Mouse (Mus musculus) left cerebral cortex, postnatal 4 days (tissue): ENCODE results near the gene Casz1. TPM values are rescaled to one million over a fixed set of nuclear protein-coding genes. Genes with fewer than 3 reads are reported as not detected.

Experiments used
- DNase-seq: peaks from one replicate; pipeline ENCODE4 v3.0.0-alpha.2; 2022
- intact Hi-C: fragments of 180-260 bp; cut with DNase I; formaldehyde crosslinking; loops from one replicate; pipeline ENCODE4 v1.15.1; 2025
- total RNA-seq, 2 experiments: library from RNA; stranded (reverse); gene quantifications; 2 replicates each; pipeline ENCODE4 v1.2.3; 2021

Casz1 gene
- total RNA-seq, 2 experiments from 2014 or later = 1.1 to 2.4 TPM

GRCm38 (mm10) chr4:148928316-148928715 lies 124.1 kb downstream of the Casz1 start:
- intact Hi-C loops = no loop called here
- no peak for DNase-seq

- DNase-seq = peak; percentile 31
- intact Hi-C loops = no loop called here
These were observed 124.6 kb downstream of the Casz1 start for GRCm38 (mm10) chr4:148928876-148929275.

GRCm38 (mm10) chr4:148930721-148931229 lies 126.5 kb downstream of the Casz1 start:
- DNase-seq = peak; percentile 47
- intact Hi-C loops = no loop called here

GRCm38 (mm10) chr4:148933109-148933508 lies 128.9 kb downstream of the Casz1 start:
- intact Hi-C loops = no loop called here

GRCm38 (mm10) chr4:148935211-148935610 lies 131.0 kb downstream of the Casz1 start:
- intact Hi-C loops = no loop called here
- DNase-seq = peak; percentile 72

More at GRCm38 (mm10) chr4:148933109-148933508, 128.9 kb downstream of the Casz1 start:
- DNase-seq = no peak

- intact Hi-C loops = no loop called here
- no peak for DNase-seq
These were observed 131.9 kb downstream of the Casz1 start for GRCm38 (mm10) chr4:148936111-148936510.

- intact Hi-C loops = no loop called here
- no peak for DNase-seq
These were observed 132.5 kb downstream of the Casz1 start for GRCm38 (mm10) chr4:148936727-148937126.

GRCm38 (mm10) chr4:148938546-148938945 lies 134.3 kb downstream of the Casz1 start:
- no peak for DNase-seq
- intact Hi-C loops = no loop called here

- intact Hi-C loops = no loop called here
- peak; percentile 71 for DNase-seq
These were observed 136.5 kb downstream of the Casz1 start for GRCm38 (mm10) chr4:148940674-148941211.

- intact Hi-C loops = no loop called here
These were observed 137.1 kb downstream of the Casz1 start for GRCm38 (mm10) chr4:148941321-148941720.

GRCm38 (mm10) chr4:148943099-148943498 lies 138.9 kb downstream of the Casz1 start:
- no peak for DNase-seq
- intact Hi-C loops = no loop called here

More at GRCm38 (mm10) chr4:148941321-148941720, 137.1 kb downstream of the Casz1 start:
- DNase-seq = peak; percentile 36

GRCm38 (mm10) chr4:148945476-148945881 lies 141.2 kb downstream of the Casz1 start:
- intact Hi-C loops = no loop called here
- DNase-seq = peak; percentile 47

GRCm38 (mm10) chr4:148946071-148946470 lies 141.8 kb downstream of the Casz1 start:
- DNase-seq = no peak
- intact Hi-C loops = no loop called here

- intact Hi-C loops = no loop called here
These were observed 143.7 kb downstream of the Casz1 start for GRCm38 (mm10) chr4:148947833-148948388.

GRCm38 (mm10) chr4:148950487-148950886 lies 146.3 kb downstream of the Casz1 start:
- no peak for DNase-seq
- intact Hi-C loops = no loop called here

More at GRCm38 (mm10) chr4:148947833-148948388, 143.7 kb downstream of the Casz1 start:
- DNase-seq = no peak

GRCm38 (mm10) chr4:148950932-148951650 lies 146.9 kb downstream of the Casz1 start:
- intact Hi-C loops = no loop called here
- DNase-seq = peak; percentile 92

- intact Hi-C loops = no loop called here
- peak; percentile 33 for DNase-seq
These were observed 147.6 kb downstream of the Casz1 start for GRCm38 (mm10) chr4:148951821-148952291.

- DNase-seq = no peak
- intact Hi-C loops = no loop called here
These were observed 148.3 kb downstream of the Casz1 start for GRCm38 (mm10) chr4:148952328-148953222.

- intact Hi-C loops = no loop called here
- peak; percentile 67 for DNase-seq
These were observed 151.0 kb downstream of the Casz1 start for GRCm38 (mm10) chr4:148955131-148955813.

GRCm38 (mm10) chr4:148960011-148960410 lies 155.8 kb downstream of the Casz1 start:
- intact Hi-C loops = no loop called here
- DNase-seq = no peak
